Mouse (Mus musculus) bone marrow macrophage, adult 2 months (primary cell): ENCODE results near the gene Arhgap23.

Source experiments
- CTCF ChIP-seq: IDR thresholded peaks from 2 replicates; pipeline ENCODE4 v1.5.1; 2012; ENCODE audit warnings: low read depth, mild to moderate bottlenecking, low read length, moderate library complexity
- POLR2A ChIP-seq: IDR thresholded peaks from 2 replicates; pipeline ENCODE4 v1.6.1; 2012; ENCODE audit warnings: mild to moderate bottlenecking, low read depth, low read length, borderline replicate concordance

- TF ChIP-seq CTCF (no peak), POLR2A (no peak)
Observed at GRCm38 (mm10) chr11:97502383-97502782, 87.0 kb downstream of the Arhgap23 start.
